Mouse (Mus musculus): ENCODE measurements around the gene Lrrc27.

GRCm38 (mm10) chr7:139222341-139222740 is 9.6 kb downstream of the Lrrc27 start:
- no peak for TF ChIP-seq POLR2A (IDR thresholded peaks at IDR 0.05; ENCODE audit: borderline replicate concordance, low read depth, low read length)
- TF ChIP-seq CTCF (IDR thresholded peaks at IDR 0.05; ENCODE audit: low read depth, low read length): no peak
